8 mouse cellular contexts compared by ENCODE assay signal in the genomic region with DNA sequence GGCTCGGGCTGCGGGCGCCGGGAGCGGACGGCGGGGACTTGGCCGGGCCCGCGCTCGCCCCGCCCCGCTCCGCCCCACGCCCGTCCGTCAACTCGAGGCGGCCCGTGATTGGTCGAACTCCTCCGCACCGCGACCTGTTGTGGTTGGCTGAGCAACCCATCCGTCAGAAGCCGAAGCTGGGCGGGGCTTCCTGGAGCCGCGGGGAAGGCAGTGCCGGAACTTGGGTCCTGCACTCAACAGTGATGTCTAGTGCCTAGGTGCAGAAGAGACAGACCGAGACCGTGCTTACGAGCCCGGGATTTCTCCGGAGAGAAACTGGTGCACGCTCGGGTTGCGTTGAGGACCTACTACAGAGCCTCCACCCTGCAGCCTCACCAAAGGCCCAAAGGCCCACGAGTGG. TPM values are rescaled to one million over a fixed set of nuclear protein-coding genes. Genes with fewer than 3 reads are reported as not detected.
DNase-seq lines count a peak whose midpoint lies in the region; ATAC-seq and TF ChIP-seq lines count a peak whose summit lies in the region.

Gene Hras (minus strand): TSS at position 58 of the 400 bp plus-strand sequence.
Gene Lrrc56 (plus strand): TSS at position 210 of the 400 bp plus-strand sequence.

- peaks cover 35% of the 10 kb centered on the region for H3K36me3 ChIP-seq in embryonic facial prominence, embryonic 13.5 days
- no peaks in the 10 kb centered on the region for H3K36me3 ChIP-seq in heart, adult 2 months (ENCODE audit: control insufficient read depth, insufficient read depth, low read length)
- peaks cover 42% of the 10 kb centered on the region for H3K36me3 ChIP-seq in limb, embryonic 13.5 days
- H3K36me3 ChIP-seq in midbrain, embryonic 16.5 days (ENCODE audit: control insufficient read depth, insufficient read depth, low read length): peaks cover 30% of the 10 kb centered on the region

- peak; percentile 98 for TF ChIP-seq POLR2A in heart, adult 2 months (IDR thresholded peaks at IDR 0.05; ENCODE audit: insufficient read depth, low read depth, low read length)

- 0 out of 2 replicates have a peak, but pooled peaks have one; percentile 38 for TF ChIP-seq EP300 in heart, adult 2 months (IDR thresholded peaks at IDR 0.05; ENCODE audit: insufficient read depth, low read depth, low read length)

- H3K4me2 ChIP-seq in embryonic facial prominence, embryonic 13.5 days: peak within 1 kb of the TSS; percentile 98
- H3K4me2 ChIP-seq in limb, embryonic 13.5 days (replicated peaks): peak within 1 kb of the TSS; percentile 98
- peak within 1 kb of the TSS; percentile 99 for H3K4me2 ChIP-seq in midbrain, embryonic 16.5 days (ENCODE audit: low read length)

- under 1% methylated on average over 38 of the region's 39 CpGs for WGBS in embryonic facial prominence, embryonic 13.5 days
- under 1% methylated on average over 25 of the region's 39 CpGs for WGBS in heart, adult 2 months
- WGBS in limb, embryonic 13.5 days: 1% methylated on average over 34 of the region's 39 CpGs
- WGBS in midbrain, embryonic 16.5 days: under 1% methylated on average over 31 of the region's 39 CpGs

- peaks cover 27% of the 10 kb centered on the region for H3K4me1 ChIP-seq in embryonic facial prominence, embryonic 13.5 days
- H3K4me1 ChIP-seq in heart, adult 2 months (ENCODE audit: control insufficient read depth, insufficient read depth, low read length): peaks cover 11% of the 10 kb centered on the region
- H3K4me1 ChIP-seq in limb, embryonic 13.5 days: peaks cover 25% of the 10 kb centered on the region
- peaks cover 30% of the 10 kb centered on the region for H3K4me1 ChIP-seq in midbrain, embryonic 16.5 days (ENCODE audit: control insufficient read depth, insufficient read depth, low read length)

- DNase-seq in 3134 (ENCODE audit: extremely low read depth, insufficient read length, low spot score): peak; percentile 95
- DNase-seq in adrenal gland, postnatal 36 days: peak; percentile 98 to 99
- DNase-seq in heart, adult 2 months: peak; percentile 99
- peak; percentile 97 to 98 for DNase-seq in kidney, adult 8-10 months
- DNase-seq in spleen, postnatal 10 days (ENCODE audit: low spot score in 2 of 2): peak; percentile 98 to 99

- peak within 1 kb of the TSS; percentile 91 for H3K4me3 ChIP-seq in embryonic facial prominence, embryonic 13.5 days
- H3K4me3 ChIP-seq in heart, adult 2 months: peak within 1 kb of the TSS; percentile 95
- H3K4me3 ChIP-seq in limb, embryonic 13.5 days: peak within 1 kb of the TSS; percentile 85
- H3K4me3 ChIP-seq in midbrain, embryonic 16.5 days (ENCODE audit: low read depth, low read length): peak within 1 kb of the TSS; percentile 94

- H3K9ac ChIP-seq in embryonic facial prominence, embryonic 13.5 days: peak within 1 kb of the TSS; percentile 93
- H3K9ac ChIP-seq in heart, adult 2 months (ENCODE audit: low read depth, low read length): peak within 1 kb of the TSS; percentile 94
- peak within 1 kb of the TSS; percentile 92 for H3K9ac ChIP-seq in limb, embryonic 13.5 days
- peak within 1 kb of the TSS; percentile 91 for H3K9ac ChIP-seq in midbrain, embryonic 16.5 days (ENCODE audit: low read depth, low read length)

- peak within 1 kb of the TSS; percentile 89 for H3K27ac ChIP-seq in embryonic facial prominence, embryonic 13.5 days
- H3K27ac ChIP-seq in heart, adult 2 months: peak within 1 kb of the TSS; percentile 92
- peak within 1 kb of the TSS; percentile 85 for H3K27ac ChIP-seq in limb, embryonic 13.5 days
- peak within 1 kb of the TSS; percentile 80 for H3K27ac ChIP-seq in midbrain, embryonic 16.5 days (ENCODE audit: low read length)

- no peaks in the 10 kb centered on the region for H3K27me3 ChIP-seq in embryonic facial prominence, embryonic 13.5 days
- no peaks in the 10 kb centered on the region for H3K27me3 ChIP-seq in heart, adult 2 months (ENCODE audit: control insufficient read depth, insufficient read depth, low read length)
- no peaks in the 10 kb centered on the region for H3K27me3 ChIP-seq in limb, embryonic 13.5 days
- no peaks in the 10 kb centered on the region for H3K27me3 ChIP-seq in midbrain, embryonic 16.5 days (ENCODE audit: control insufficient read depth, insufficient read depth, low read depth, low read length)

- no peak for TF ChIP-seq CTCF in heart, adult 2 months (IDR thresholded peaks at IDR 0.05)

- H3K9me3 ChIP-seq in embryonic facial prominence, embryonic 13.5 days: no peaks in the 10 kb centered on the region
- H3K9me3 ChIP-seq in limb, embryonic 13.5 days: no peaks in the 10 kb centered on the region
- H3K9me3 ChIP-seq in midbrain, embryonic 16.5 days (replicated peaks; ENCODE audit: control insufficient read depth, low read length, poor library complexity, severe bottlenecking): no peaks in the 10 kb centered on the region

- peaks cover 1% of the 10 kb centered on the region; the same call in 1 of the 2 replicates for H3K79me2 ChIP-seq in heart, adult 2 months (replicated peaks; ENCODE audit: control insufficient read depth, insufficient read depth, low read length)

- peak; percentile 91 for ATAC-seq in embryonic facial prominence, embryonic 13.5 days (ENCODE audit: insufficient number of reproducible peaks, insufficient read depth, low FRiP score, low TSS enrichment, low read depth)
- peak; percentile 96 for ATAC-seq in limb, embryonic 13.5 days (ENCODE audit: low FRiP score, low read depth)
- ATAC-seq in midbrain, embryonic 16.5 days: peak; percentile 95

- intact Hi-C loops in heart, adult 2 months (cut with DNase I): loop anchor here (5.0 kb wide), 1 partner anchor 252 kb away; the partner anchor contains the start of gene Pgghg

RNA-seq across cellular contexts. Expression of gene Hras, which starts in this region (rescaled TPM):
- total RNA-seq in adrenal gland, postnatal 36 days (2021): 10 to 100 TPM; 89.1 to 93.9 TPM
- polyA plus RNA-seq in embryonic facial prominence, embryonic 13.5 days (2015; fragmentation: Nextera tagmentation; extraction: Ambion mirVana): 99.8 and 110 TPM in 2 replicates
- 100 to 1,000 TPM in 1 of 2 experiments, 10 to 100 TPM in 1; 90.8 to 105 TPM for total RNA-seq in heart, adult 2 months (2021)
- 63.7 and 79.9 TPM in 2 replicates for polyA plus RNA-seq in heart, adult 2 months (2012; rRNA removed)
- 94.5 and 97.5 TPM in 2 replicates for polyA plus RNA-seq in limb, embryonic 13.5 days (2015; fragmentation: Nextera tagmentation; extraction: Ambion mirVana)
- polyA plus RNA-seq in midbrain, embryonic 16.5 days (2015; fragmentation: Nextera tagmentation; extraction: Ambion mirVana): 139 and 144 TPM in 2 replicates

RNA-seq across cellular contexts. Expression of gene Lrrc56, which starts in this region (rescaled TPM):
- 1 to 10 TPM; 4.7 to 8.8 TPM for total RNA-seq in adrenal gland, postnatal 36 days (2021)
- polyA plus RNA-seq in embryonic facial prominence, embryonic 13.5 days (2015; fragmentation: Nextera tagmentation; extraction: Ambion mirVana): 11.6 and 13.3 TPM in 2 replicates
- 1 to 10 TPM; 2.3 to 3.1 TPM for total RNA-seq in heart, adult 2 months (2021)
- 4.6 and 4.9 TPM in 2 replicates for polyA plus RNA-seq in heart, adult 2 months (2012; rRNA removed)
- 11.4 and 12.9 TPM in 2 replicates for polyA plus RNA-seq in limb, embryonic 13.5 days (2015; fragmentation: Nextera tagmentation; extraction: Ambion mirVana)
- 11.5 and 12.7 TPM in 2 replicates for polyA plus RNA-seq in midbrain, embryonic 16.5 days (2015; fragmentation: Nextera tagmentation; extraction: Ambion mirVana)

Comparison
In these comparisons a context has a peak if more than half of its experiments do, and no peak if none do; other contexts are left out.
1. Peak in every context shown above with its lines: DNase-seq, ATAC-seq, H3K4me3 ChIP-seq and H3K27ac ChIP-seq.